Comparison of ENCODE assay signal across 8 mouse cellular contexts in genomic region chr5:49285455-49286135, GRCm38 (mm10).
A peak's percentile ranks its signal among the peaks of the same experiment; 100 is the strongest.
DNase-seq lines count a peak whose midpoint lies in the region; ATAC-seq and TF ChIP-seq lines count a peak whose summit lies in the region.

No protein-coding gene starts in this region.

- WGBS in lung, postnatal 0 days, result 23% methylated on average over 12 of the region's 12 CpGs
- WGBS in hindbrain, postnatal 0 days, result 17% methylated on average over 12 of the region's 12 CpGs

- TF ChIP-seq CTCF in lung, postnatal 0 days (IDR thresholded peaks at IDR 0.05), result no peak
- TF ChIP-seq CTCF in hindbrain, postnatal 0 days (IDR thresholded peaks at IDR 0.05; ENCODE audit: low read depth), result no peak

- no peaks in the 10 kb centered on the region for H3K9me3 ChIP-seq in lung, postnatal 0 days (ENCODE audit: low read length)
- no peaks in the 10 kb centered on the region for H3K9me3 ChIP-seq in hindbrain, postnatal 0 days (ENCODE audit: low read length)

- H3K4me2 ChIP-seq in lung, postnatal 0 days (replicated peaks; ENCODE audit: low read depth, low read length), result peak overlapping the region; percentile 27; the same call in 1 of the 2 replicates
- H3K4me2 ChIP-seq in hindbrain, postnatal 0 days (ENCODE audit: low read depth, low read length), result peak overlapping the region; percentile 57

- H3K4me3 ChIP-seq in lung, postnatal 0 days (ENCODE audit: low read depth, low read length), result no peak overlapping the region
- peak overlapping the region; percentile 30 for H3K4me3 ChIP-seq in hindbrain, postnatal 0 days (ENCODE audit: low read length)

- no peaks in the 10 kb centered on the region for H3K36me3 ChIP-seq in lung, postnatal 0 days (ENCODE audit: insufficient read depth, low read length)
- H3K36me3 ChIP-seq in hindbrain, postnatal 0 days (ENCODE audit: insufficient read depth, low read length), result no peaks in the 10 kb centered on the region

- H3K27me3 ChIP-seq in lung, postnatal 0 days (replicated peaks; ENCODE audit: insufficient read depth, low read length), result no peaks in the 10 kb centered on the region
- no peaks in the 10 kb centered on the region for H3K27me3 ChIP-seq in hindbrain, postnatal 0 days (ENCODE audit: insufficient read depth, low read length)

- DNase-seq in cerebellum, adult 11-12 months, result peak; percentile 18
- DNase-seq in lung, postnatal 0 days (ENCODE audit: low spot score), result no peak
- DNase-seq in lung, postnatal 14 days, result no peak
- DNase-seq in hindbrain, postnatal 0 days (ENCODE audit: low spot score), result peak; percentile 38
- DNase-seq in neural tube, embryonic 10.5 days (ENCODE audit: extremely low spot score, low spot score), result peak; percentile 13
- DNase-seq in urinary bladder, postnatal 36 days (ENCODE audit: low spot score in 2 of 2), result no peak
- DNase-seq in ovary, adult 18-20 months (ENCODE audit: low spot score), result no peak

- no peaks in the 10 kb centered on the region for H3K4me1 ChIP-seq in lung, postnatal 0 days (ENCODE audit: insufficient read depth, low read depth, low read length)
- no peaks in the 10 kb centered on the region; the same call in 1 of the 2 replicates for H3K4me1 ChIP-seq in hindbrain, postnatal 0 days (ENCODE audit: insufficient read depth, low read length)

- no peak overlapping the region for H3K9ac ChIP-seq in lung, postnatal 0 days (replicated peaks; ENCODE audit: low read depth)
- peak overlapping the region; percentile 26; the same call in 1 of the 2 replicates for H3K9ac ChIP-seq in hindbrain, postnatal 0 days (replicated peaks; ENCODE audit: low read length)

- no peak overlapping the region for H3K27ac ChIP-seq in lung, postnatal 0 days (ENCODE audit: low read length)
- H3K27ac ChIP-seq in hindbrain, postnatal 0 days, result no peak overlapping the region

- no peak for ATAC-seq in cerebellum, adult (ENCODE audit: insufficient number of reproducible peaks, low FRiP score, low TSS enrichment)
- no peak for ATAC-seq in lung, postnatal 0 days
- ATAC-seq in hindbrain, postnatal 0 days, result peak; percentile 43; the same call in 1 of the 2 replicates

- TF ChIP-seq EP300 in lung, postnatal 0 days (IDR thresholded peaks at IDR 0.05), result no peak

Comparison
In these comparisons a context has a peak if more than half of its experiments do, and no peak if none do; other contexts are left out.
1. DNase-seq: peak in cerebellum, adult 11-12 months (single experiment), hindbrain, postnatal 0 days (single experiment) and neural tube, embryonic 10.5 days (single experiment); none in lung, postnatal 0 days (single experiment), lung, postnatal 14 days (single experiment), urinary bladder, postnatal 36 days (0 of 2) and ovary, adult 18-20 months (single experiment).